Mouse (Mus musculus) heart, adult 2 months (tissue): Measurements from ENCODE around the gene 5430419D17Rik. TPM values are rescaled to one million over a fixed set of nuclear protein-coding genes. Genes with fewer than 3 reads are reported as not detected.

Experiments
- DNase-seq, 2 experiments: peaks; one replicate each; pipeline ENCODE4 v3.0.0; 2021
- H3K27ac ChIP-seq: fragments of 200-600 bp; 2 replicates; pipeline ENCODE4 v1.8.1; 2022
- H3K27me3 ChIP-seq: fragments of 200-500 bp; 2 replicates; pipeline ENCODE4 v1.6.1; 2012; ENCODE audit warnings: mild to moderate bottlenecking, low read length, inconsistent platforms, mixed read lengths; ENCODE audit not compliant: control insufficient read depth, insufficient read depth
- H3K36me3 ChIP-seq: fragments of 200-500 bp; 2 replicates; pipeline ENCODE4 v1.6.1; 2012; ENCODE audit warnings: low read length, inconsistent platforms; ENCODE audit not compliant: control insufficient read depth, insufficient read depth
- H3K4me1 ChIP-seq: fragments of 200-500 bp; 2 replicates; pipeline ENCODE4 v1.6.1; 2011; ENCODE audit warnings: low read length; ENCODE audit not compliant: control insufficient read depth, insufficient read depth
- H3K4me3 ChIP-seq: fragments of 200-600 bp; 2 replicates; pipeline ENCODE4 v1.8.1; 2022
- H3K79me2 ChIP-seq: fragments of 200-500 bp; replicated peaks from 2 replicates; pipeline ENCODE4 v1.6.1; 2012; ENCODE audit warnings: mild to moderate bottlenecking, inconsistent platforms, low read length, moderate library complexity, mixed read lengths; ENCODE audit not compliant: control insufficient read depth, insufficient read depth
- H3K9ac ChIP-seq: fragments of 200-500 bp; 2 replicates; pipeline ENCODE4 v1.6.1; 2012; ENCODE audit warnings: low read depth, mild to moderate bottlenecking, control low read depth, inconsistent platforms, low read length, mixed read lengths
- CTCF ChIP-seq: fragments of 200-600 bp; IDR thresholded peaks from 2 replicates; pipeline ENCODE4 v1.8.1; 2022; ENCODE audit warnings: antibody characterized with exemption, mild to moderate bottlenecking, moderate library complexity
- EP300 ChIP-seq: fragments of 200-500 bp; IDR thresholded peaks from 2 replicates; pipeline ENCODE4 v1.6.1; 2011; ENCODE audit warnings: low read depth, low read length, control low read depth; ENCODE audit not compliant: insufficient read depth
- POLR2A ChIP-seq: fragments of 200-500 bp; IDR thresholded peaks from 2 replicates; pipeline ENCODE4 v1.6.1; 2011; ENCODE audit warnings: mild to moderate bottlenecking, low read depth, low read length, control low read depth; ENCODE audit not compliant: insufficient read depth
- WGBS: fragments of 180-500 bp; shearing (Covaris S2); methylation state at CpG from one replicate; pipeline ENCODE4 v1.1.7; 2018; 5-methylcytosine and 5-hydroxymethylcytosine counted together
- intact Hi-C: fragments of 180-260 bp; cut with DNase I; formaldehyde crosslinking; loops from one replicate; pipeline ENCODE4 v1.15.1; 2025
- polyA plus RNA-seq: library from polyadenylated mRNA; depleted of rRNA; stranded (reverse); fragments of >200 nt; gene quantifications from 2 replicates; pipeline ENCODE4 v1.2.3, GENCODE M21; 2012; rRNA removed
- total RNA-seq, 2 experiments: library from RNA; stranded (reverse); gene quantifications; 2 replicates each; pipeline ENCODE4 v1.2.3; 2021

5430419D17Rik gene
- total and polyA plus RNA-seq, 3 experiments = 0.61 to 10.3 (median 9.9) TPM

GRCm38 (mm10) chr7:131337502-131338068 is 163.4 kb downstream of the 5430419D17Rik start:
- H3K9ac ChIP-seq = no peak overlapping the region
- H3K4me3 ChIP-seq = no peak overlapping the region
- H3K27me3 ChIP-seq = no peaks in the 10 kb centered on the region
- DNase-seq = no peak
- H3K36me3 ChIP-seq = no peaks in the 10 kb centered on the region
- no peaks in the 10 kb centered on the region for H3K4me1 ChIP-seq
- H3K79me2 ChIP-seq = no peaks in the 10 kb centered on the region
- WGBS = 63% methylated on average over 8 of the region's 8 CpGs
- H3K27ac ChIP-seq = no peak overlapping the region
- TF ChIP-seq CTCF (no peak), EP300 (no peak), POLR2A (no peak)
- intact Hi-C loops = no loop called here

GRCm38 (mm10) chr7:131345856-131346541 is 171.8 kb downstream of the 5430419D17Rik start:
- H3K27me3 ChIP-seq = no peaks in the 10 kb centered on the region
- intact Hi-C loops = no loop called here
- H3K27ac ChIP-seq = no peak overlapping the region
- 82% methylated on average over 7 of the region's 7 CpGs for WGBS
- no peaks in the 10 kb centered on the region for H3K79me2 ChIP-seq
- no peaks in the 10 kb centered on the region for H3K4me1 ChIP-seq
- H3K9ac ChIP-seq = no peak overlapping the region
- no peak for TF ChIP-seq EP300
- H3K4me3 ChIP-seq = no peak overlapping the region
- H3K36me3 ChIP-seq = no peaks in the 10 kb centered on the region
- DNase-seq = no peak

Other genes starting within 250 kb of the 5430419D17Rik start
- gene Htra1, start 238.3 kb upstream of the 5430419D17Rik start, total RNA-seq = 100 to 1,000 TPM; 102 to 117 TPM
- 85.7 and 91.1 TPM in 2 replicates for gene Htra1, start 238.3 kb upstream of the 5430419D17Rik start, polyA plus RNA-seq
- gene Dmbt1, start 142.3 kb upstream of the 5430419D17Rik start, total RNA-seq = not detected
- 0.03 and 0.04 TPM in 2 replicates for gene Dmbt1, start 142.3 kb upstream of the 5430419D17Rik start, polyA plus RNA-seq
- gene 4933402N03Rik, start 28.1 kb upstream of the 5430419D17Rik start, total RNA-seq = not detected
- gene 4933402N03Rik, start 28.1 kb upstream of the 5430419D17Rik start, polyA plus RNA-seq = not detected in 2 replicates
- gene Cuzd1, start 147.9 kb downstream of the 5430419D17Rik start, total RNA-seq = under 1 TPM; 0.21 to 0.32 TPM
- gene Cuzd1, start 147.9 kb downstream of the 5430419D17Rik start, polyA plus RNA-seq = 0.64 and 0.79 TPM in 2 replicates
- gene Fam24b, start 155.1 kb downstream of the 5430419D17Rik start, total RNA-seq = not detected
- gene Fam24b, start 155.1 kb downstream of the 5430419D17Rik start, polyA plus RNA-seq = not detected in 2 replicates
- gene Fam24a, start 159.5 kb downstream of the 5430419D17Rik start, total RNA-seq = not detected
- gene Fam24a, start 159.5 kb downstream of the 5430419D17Rik start, polyA plus RNA-seq = not detected in 2 replicates
- 10 to 100 TPM in 1 of 2 experiments, 1 to 10 TPM in 1; 9.7 to 17.1 TPM for gene 2310057M21Rik, start 188.4 kb downstream of the 5430419D17Rik start, total RNA-seq
- 6.2 and 8.1 TPM in 2 replicates for gene 2310057M21Rik, start 188.4 kb downstream of the 5430419D17Rik start, polyA plus RNA-seq
- gene Pstk, start 196.7 kb downstream of the 5430419D17Rik start, total RNA-seq = 10 to 100 TPM; 35.0 to 43.4 TPM
- gene Pstk, start 196.7 kb downstream of the 5430419D17Rik start, polyA plus RNA-seq = 59.5 and 61.9 TPM in 2 replicates
- gene Ikzf5, start 236.1 kb downstream of the 5430419D17Rik start, total RNA-seq = 10 to 100 TPM; 33.5 to 39.5 TPM
- 9.9 and 17.0 TPM in 2 replicates for gene Ikzf5, start 236.1 kb downstream of the 5430419D17Rik start, polyA plus RNA-seq
- gene Acadsb, start 236.2 kb downstream of the 5430419D17Rik start, total RNA-seq = 100 to 1,000 TPM; 233 to 264 TPM
- 22.7 and 67.6 TPM in 2 replicates for gene Acadsb, start 236.2 kb downstream of the 5430419D17Rik start, polyA plus RNA-seq